Mouse (Mus musculus): ENCODE measurements around the gene D6Ertd527e. TPM values are rescaled to one million over a fixed set of nuclear protein-coding genes. Genes with fewer than 3 reads are reported as not detected.

D6Ertd527e gene
- total RNA-seq, 2 experiments from 2014 or later, result not detected

GRCm38 (mm10) chr6:87142239-87142638 is 37.7 kb downstream of the D6Ertd527e start:
- no peak for ATAC-seq (replicated peaks; ENCODE audit: low FRiP score, low TSS enrichment, poor library complexity, severe bottlenecking)

GRCm38 (mm10) chr6:87143594-87143993 is 39.0 kb downstream of the D6Ertd527e start:
- no peak for ATAC-seq (replicated peaks; ENCODE audit: low FRiP score, low TSS enrichment, poor library complexity, severe bottlenecking)

GRCm38 (mm10) chr6:87147921-87148320 is 43.4 kb downstream of the D6Ertd527e start:
- ATAC-seq (replicated peaks; ENCODE audit: low FRiP score, low TSS enrichment, poor library complexity, severe bottlenecking), result no peak

- ATAC-seq (replicated peaks; ENCODE audit: low FRiP score, low TSS enrichment, poor library complexity, severe bottlenecking), result no peak
Observed at GRCm38 (mm10) chr6:87150471-87150870, 45.9 kb downstream of the D6Ertd527e start.

GRCm38 (mm10) chr6:87151427-87151826 is 46.9 kb downstream of the D6Ertd527e start:
- no peak for ATAC-seq (replicated peaks; ENCODE audit: low FRiP score, low TSS enrichment, poor library complexity, severe bottlenecking)

- peak; percentile 97 for ATAC-seq (replicated peaks; ENCODE audit: low FRiP score, low TSS enrichment, poor library complexity, severe bottlenecking)
Observed at GRCm38 (mm10) chr6:87152461-87153230, 48.1 kb downstream of the D6Ertd527e start.

- ATAC-seq (replicated peaks; ENCODE audit: low FRiP score, low TSS enrichment, poor library complexity, severe bottlenecking), result peak; percentile 23; the same call in 1 of the 2 replicates
Observed at GRCm38 (mm10) chr6:87153231-87153580, 48.7 kb downstream of the D6Ertd527e start.

GRCm38 (mm10) chr6:87153836-87154235 is 49.3 kb downstream of the D6Ertd527e start:
- ATAC-seq (replicated peaks; ENCODE audit: low FRiP score, low TSS enrichment, poor library complexity, severe bottlenecking), result no peak

GRCm38 (mm10) chr6:87158062-87158623 is 53.6 kb downstream of the D6Ertd527e start:
- no peak for ATAC-seq (replicated peaks; ENCODE audit: low FRiP score, low TSS enrichment, poor library complexity, severe bottlenecking)

- no peak for ATAC-seq (replicated peaks; ENCODE audit: low FRiP score, low TSS enrichment, poor library complexity, severe bottlenecking)
Observed at GRCm38 (mm10) chr6:87160196-87160595, 55.6 kb downstream of the D6Ertd527e start.

GRCm38 (mm10) chr6:87161391-87162263 is 57.1 kb downstream of the D6Ertd527e start:
- no peak for ATAC-seq (replicated peaks; ENCODE audit: low FRiP score, low TSS enrichment, poor library complexity, severe bottlenecking)

Other genes starting within 250 kb of the D6Ertd527e start
- gene Nfu1, start 95.5 kb upstream of the D6Ertd527e start, total RNA-seq (2014; fragmentation: Nextera tagmentation), result 68.1 and 91.5 TPM in 2 replicates
- gene Nfu1, start 95.5 kb upstream of the D6Ertd527e start, total RNA-seq (2017), result 68.4 and 72.6 TPM in 2 replicates
- 32.0 and 46.2 TPM in 2 replicates for gene Gfpt1, start 61.9 kb upstream of the D6Ertd527e start, total RNA-seq (2014; fragmentation: Nextera tagmentation)
- 34.4 and 40.3 TPM in 2 replicates for gene Gfpt1, start 61.9 kb upstream of the D6Ertd527e start, total RNA-seq (2017)
- not detected in 2 replicates for gene Antxr1, start 231.1 kb downstream of the D6Ertd527e start, total RNA-seq (2014; fragmentation: Nextera tagmentation)
- gene Antxr1, start 231.1 kb downstream of the D6Ertd527e start, total RNA-seq (2017), result not detected in 2 replicates
- gene Gkn1, start 246.2 kb downstream of the D6Ertd527e start, total RNA-seq (2014; fragmentation: Nextera tagmentation), result not detected in 2 replicates
- not detected in 2 replicates for gene Gkn1, start 246.2 kb downstream of the D6Ertd527e start, total RNA-seq (2017)

Data from megakaryocyte-erythroid progenitor cell, adult 5-6 weeks (primary cell).